Mouse (Mus musculus): ENCODE data around the gene Tbx10.
"Not testable (repeated sequence)": the region's sequence is repeated elsewhere in the genome, so short reads cannot be mapped to it uniquely, and the experiment has no call there.

The Tbx10 gene

GRCm38 (mm10) chr19:4003641-4004040 is 11.1 kb downstream of the Tbx10 start:
- DNase-seq (ENCODE audit: low read depth, low spot score): no peak

- no peak for DNase-seq (ENCODE audit: low read depth, low spot score)
These were observed 11.8 kb downstream of the Tbx10 start for GRCm38 (mm10) chr19:4004331-4004730.

- no peak for DNase-seq (ENCODE audit: low read depth, low spot score)
These were observed 12.5 kb downstream of the Tbx10 start for GRCm38 (mm10) chr19:4005091-4005490.

GRCm38 (mm10) chr19:4005971-4006370 is 13.4 kb downstream of the Tbx10 start:
- DNase-seq (ENCODE audit: low read depth, low spot score): no peak

- no peak for DNase-seq (ENCODE audit: low read depth, low spot score)
These were observed 18.5 kb downstream of the Tbx10 start for GRCm38 (mm10) chr19:4011086-4011485.

- peak; percentile 99 for DNase-seq (ENCODE audit: low read depth, low spot score)
These were observed 20.0 kb downstream of the Tbx10 start, which contains the start of gene Ndufv1 for GRCm38 (mm10) chr19:4012432-4013022. Gene Ndufv1, minus strand, starts transcription at chr19:4012806.

GRCm38 (mm10) chr19:4013066-4013465 is 20.5 kb downstream of the Tbx10 start:
- no peak for DNase-seq (ENCODE audit: low read depth, low spot score)

- no peak for DNase-seq (ENCODE audit: low read depth, low spot score)
These were observed 22.2 kb downstream of the Tbx10 start for GRCm38 (mm10) chr19:4014802-4015201.

GRCm38 (mm10) chr19:4015635-4016034 is 23.1 kb downstream of the Tbx10 start:
- DNase-seq (ENCODE audit: low read depth, low spot score): no peak

- no peak for DNase-seq (ENCODE audit: low read depth, low spot score)
These were observed 25.5 kb downstream of the Tbx10 start for GRCm38 (mm10) chr19:4017921-4018587.

GRCm38 (mm10) chr19:4018743-4019583 is 26.4 kb downstream of the Tbx10 start:
- peak; percentile 76 for DNase-seq (ENCODE audit: low read depth, low spot score)

GRCm38 (mm10) chr19:4023185-4023584 is 30.6 kb downstream of the Tbx10 start:
- no peak for DNase-seq (ENCODE audit: low read depth, low spot score)

GRCm38 (mm10) chr19:4027576-4027975 is 35.0 kb downstream of the Tbx10 start:
- no peak for DNase-seq (ENCODE audit: low read depth, low spot score)

- no peak for DNase-seq (ENCODE audit: low read depth, low spot score)
These were observed 40.1 kb downstream of the Tbx10 start for GRCm38 (mm10) chr19:4032668-4033067.

GRCm38 (mm10) chr19:4033298-4033697 is 40.7 kb downstream of the Tbx10 start:
- DNase-seq (ENCODE audit: low read depth, low spot score): no peak

- no peak for DNase-seq (ENCODE audit: low read depth, low spot score)
These were observed 41.2 kb downstream of the Tbx10 start for GRCm38 (mm10) chr19:4033742-4034141.

- no peak for DNase-seq (ENCODE audit: low read depth, low spot score)
These were observed 43.9 kb downstream of the Tbx10 start for GRCm38 (mm10) chr19:4036327-4037045.

GRCm38 (mm10) chr19:4037154-4037787 is 44.7 kb downstream of the Tbx10 start:
- DNase-seq (ENCODE audit: low read depth, low spot score): not testable (repeated sequence)

GRCm38 (mm10) chr19:4037788-4038232 is 45.3 kb downstream of the Tbx10 start, which contains the start of gene Gstp1:
Gene Gstp1, minus strand, starts transcription at chr19:4037985.
- peak; percentile 88 for DNase-seq (ENCODE audit: low read depth, low spot score)

- not testable (repeated sequence) for DNase-seq (ENCODE audit: low read depth, low spot score)
These were observed 48.4 kb downstream of the Tbx10 start for GRCm38 (mm10) chr19:4040941-4041340.

- not testable (repeated sequence) for DNase-seq (ENCODE audit: low read depth, low spot score)
These were observed 48.9 kb downstream of the Tbx10 start for GRCm38 (mm10) chr19:4041500-4041899.

Data from forelimb bud, embryonic 11.5 days (tissue).